Mouse (Mus musculus) heart, postnatal 25 days (tissue): Measurements from ENCODE around the gene Vamp5. TPM values are rescaled to one million over a fixed set of nuclear protein-coding genes. Genes with fewer than 3 reads are reported as not detected.

Experiments used
- total RNA-seq, 2 experiments: library from RNA; stranded (reverse); gene quantifications; 2 replicates each; pipeline ENCODE4 v1.2.3; 2021

Vamp5 gene
- total RNA-seq, 2 experiments from 2014 or later: 56.3 to 59.6 TPM

Other genes starting within 250 kb of the Vamp5 start
- gene Atoh8, start 144.9 kb downstream of the Vamp5 start, total RNA-seq: 10 to 100 TPM in 1 of 2 experiments, 1 to 10 TPM in 1; 6.1 to 12.4 TPM
- under 1 TPM in 1 of 2 experiments, not detected in 1; 0.45 TPM for gene Sftpb, start 75.9 kb downstream of the Vamp5 start, total RNA-seq
- 10 to 100 TPM; 15.7 to 16.6 TPM for gene Usp39, start 35.3 kb downstream of the Vamp5 start, total RNA-seq
- gene 0610030E20Rik, start 33.2 kb downstream of the Vamp5 start, total RNA-seq: 10 to 100 TPM in 1 of 2 experiments, 1 to 10 TPM in 1; 9.4 to 10.1 TPM
- gene Tmem150a, start 25.0 kb downstream of the Vamp5 start, total RNA-seq: 10 to 100 TPM; 18.0 to 21.1 TPM
- 10 to 100 TPM; 33.9 to 41.2 TPM for gene Rnf181, start 13.5 kb downstream of the Vamp5 start, total RNA-seq
- gene Vamp8, start 10.2 kb upstream of the Vamp5 start, total RNA-seq: 10 to 100 TPM; 72.2 to 74.1 TPM
- gene Ggcx, start 33.8 kb upstream of the Vamp5 start, total RNA-seq: 10 to 100 TPM; 33.3 to 35.0 TPM
- 100 to 1,000 TPM; 106 to 141 TPM for gene Mat2a, start 59.1 kb upstream of the Vamp5 start, total RNA-seq
- gene Sh2d6, start 141.2 kb upstream of the Vamp5 start, total RNA-seq: not detected
- gene Capg, start 163.9 kb upstream of the Vamp5 start, total RNA-seq: 1 to 10 TPM; 6.5 to 8.7 TPM
- 10 to 100 TPM; 11.3 to 19.8 TPM for gene Elmod3, start 217.9 kb upstream of the Vamp5 start, total RNA-seq
- gene Retsat, start 218.0 kb upstream of the Vamp5 start, total RNA-seq: 100 to 1,000 TPM; 155 to 157 TPM
- gene Tgoln1, start 236.5 kb upstream of the Vamp5 start, total RNA-seq: 10 to 100 TPM; 46.3 to 50.5 TPM